ENCODE assay signal across 1 mouse cellular context in genomic region chr11:102244926-102245449, GRCm38 (mm10).
A peak's percentile ranks its signal among the peaks of the same experiment; 100 is the strongest.
TF ChIP-seq lines count a peak whose summit lies in the region.

No protein-coding gene starts in this region.

TF ChIP-seq in MEL, 35 proteins besides CTCF, POLR2A, EP300 and RAD21 (continued from another document):
- TF ChIP-seq ELF1 (IDR thresholded peaks at IDR 0.05; ENCODE audit: low read depth, low read length) (0 out of 2 replicates have a peak, but pooled peaks have one; percentile 20), ZKSCAN1 (IDR thresholded peaks at IDR 0.05; ENCODE audit: low read depth, low read length) (no peak), MEF2A (IDR thresholded peaks at IDR 0.05; ENCODE audit: extremely low read depth, insufficient replicate concordance, low read depth, low read length, poor library complexity, severe bottlenecking) (no peak), MAFK (IDR thresholded peaks at IDR 0.05; ENCODE audit: borderline replicate concordance, low read depth, low read length) (no peak), POLR2AphosphoS5 (IDR thresholded peaks at IDR 0.05; ENCODE audit: borderline replicate concordance, low read depth, low read length) (peak; percentile 18; the same call in 1 of the 2 replicates), RCOR1 (IDR thresholded peaks at IDR 0.05; ENCODE audit: low read depth, low read length) (0 out of 2 replicates have a peak, but pooled peaks have one; percentile 36), NELFE (IDR thresholded peaks at IDR 0.05; ENCODE audit: low read depth, low read length) (peak; percentile 72), MAX (IDR thresholded peaks at IDR 0.05; ENCODE audit: low read length) (peak; percentile 86), ETS1 (IDR thresholded peaks at IDR 0.05; ENCODE audit: low read depth, low read length) (peak; percentile 92), TCF12 (IDR thresholded peaks at IDR 0.05; ENCODE audit: low read depth, low read length) (peak; percentile 9; the same call in 1 of the 2 replicates), MYB (IDR thresholded peaks at IDR 0.05; ENCODE audit: low read depth, low read length) (no peak), MAZ (IDR thresholded peaks at IDR 0.05; ENCODE audit: low read depth, low read length) (peak; percentile 93; the same call in 1 of the 2 replicates), GABPA (IDR thresholded peaks at IDR 0.05; ENCODE audit: low read depth, low read length) (no peak), ZNF384 (IDR thresholded peaks at IDR 0.05; ENCODE audit: low read depth, low read length) (peak; percentile 90), POLR2AphosphoS2 (IDR thresholded peaks at IDR 0.05; ENCODE audit: low read length) (no peak), BHLHE40 (IDR thresholded peaks at IDR 0.05; ENCODE audit: borderline replicate concordance, low read depth, low read length) (no peak), TAL1 (IDR thresholded peaks at IDR 0.05; ENCODE audit: low read length) (peak; percentile 6; the same call in 1 of the 2 replicates), JUND (IDR thresholded peaks at IDR 0.05; ENCODE audit: low read depth, low read length) (peak; percentile 91; the same call in 1 of the 2 replicates), TBP (IDR thresholded peaks at IDR 0.05; ENCODE audit: low read depth, low read length) (peak; percentile 60), KAT2A (conservative IDR thresholded peaks at IDR 0.05; ENCODE audit: low read depth, low read length) (no peak), CHD1 (IDR thresholded peaks at IDR 0.05; ENCODE audit: low read depth, low read length) (no peak), CHD2 (IDR thresholded peaks at IDR 0.05; ENCODE audit: low read length) (no peak), SIN3A (IDR thresholded peaks at IDR 0.05; ENCODE audit: low read length) (peak; percentile 68), NRF1 (IDR thresholded peaks at IDR 0.05; ENCODE audit: insufficient read depth, low read depth, low read length, poor library complexity, severe bottlenecking) (peak; percentile 59), HCFC1 (IDR thresholded peaks at IDR 0.05; ENCODE audit: low read depth, low read length) (peak; percentile 50; the same call in 1 of the 2 replicates), UBTF (IDR thresholded peaks at IDR 0.05; ENCODE audit: borderline replicate concordance, insufficient read depth, low read depth, low read length) (peak; percentile 85; the same call in 1 of the 2 replicates), MXI1 (IDR thresholded peaks at IDR 0.05; ENCODE audit: low read depth, low read length) (peak; percentile 69), ZC3H11A (IDR thresholded peaks at IDR 0.05; ENCODE audit: low read depth, low read length) (no peak), MYC (IDR thresholded peaks at IDR 0.05; ENCODE audit: low read depth, low read length) (peak; percentile 92), USF2 (IDR thresholded peaks at IDR 0.05; ENCODE audit: borderline replicate concordance in 1 of 2, insufficient read depth in 1 of 2, low read depth in 1 of 2, low read length in 2 of 2) (no peak), USF1 (IDR thresholded peaks at IDR 0.05; ENCODE audit: low read depth, low read length) (no peak), GATA1 (IDR thresholded peaks at IDR 0.05; ENCODE audit: low read depth, low read length) (no peak), E2F4 (IDR thresholded peaks at IDR 0.05; ENCODE audit: borderline replicate concordance, low read depth, low read length) (peak; percentile 91; the same call in 1 of the 2 replicates)
TF ChIP-seq in MEL: peak in this region for 20.
